Mouse (Mus musculus) common myeloid progenitor, adult 5-6 weeks (primary cell): ENCODE results near the gene Olfr186. TPM values are rescaled to one million over a fixed set of nuclear protein-coding genes. Genes with fewer than 3 reads are reported as not detected.
"Not testable (repeated sequence)": the region's sequence is repeated elsewhere in the genome, so short reads cannot be mapped to it uniquely, and the experiment has no call there.

Experiments used
- ATAC-seq: replicated peaks from 2 replicates; pipeline ENCODE4 v1.8.0; 2016; ENCODE audit warnings: low read depth, mild to moderate bottlenecking, moderate TSS enrichment, inconsistent platforms; ENCODE audit not compliant: poor library complexity, severe bottlenecking
- total RNA-seq: library from RNA; stranded (forward); fragments of 200-1000, 187-1606 nt; gene quantifications from 2 replicates; pipeline ENCODE4 v1.2.3, GENCODE M21; 2017

Olfr186 gene
- total RNA-seq = not detected in 2 replicates

- ATAC-seq = no peak
These were observed at the start of gene Olfr186 for GRCm38 (mm10) chr16:59030191-59030590. TSS of gene Olfr186 (minus strand) at chr16:59030291.

DNA sequence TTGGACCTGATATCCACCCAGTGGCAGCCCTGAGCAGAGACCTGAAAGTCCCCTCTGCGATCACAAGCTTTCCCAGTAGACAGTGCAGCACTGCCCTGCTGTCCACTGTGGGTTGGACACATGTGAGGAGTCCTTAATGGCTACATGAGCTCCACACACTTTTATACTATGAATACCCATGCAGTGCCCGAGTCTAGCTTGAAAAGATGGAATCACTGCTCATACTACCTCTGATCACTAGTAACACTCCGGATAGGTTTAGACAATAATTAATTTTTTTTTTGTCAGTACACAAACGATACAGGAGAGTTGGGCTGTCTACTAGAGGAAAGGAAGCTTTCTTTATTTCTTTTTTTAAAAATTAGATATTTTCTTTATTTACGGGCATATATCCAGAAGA, 47.8 kb upstream of the Olfr186 start, which contains the start of gene Olfr190:
Gene Olfr190, minus strand, starts transcription at position 101 of the 400 bp plus-strand sequence.
- no peak for ATAC-seq

GRCm38 (mm10) chr16:59073520-59073919, 43.4 kb upstream of the Olfr186 start:
- no peak for ATAC-seq

- ATAC-seq = no peak
These were observed 41.7 kb upstream of the Olfr186 start for GRCm38 (mm10) chr16:59071755-59072154.

GRCm38 (mm10) chr16:59062411-59062810, 32.3 kb upstream of the Olfr186 start:
- not testable (repeated sequence) for ATAC-seq

DNA sequence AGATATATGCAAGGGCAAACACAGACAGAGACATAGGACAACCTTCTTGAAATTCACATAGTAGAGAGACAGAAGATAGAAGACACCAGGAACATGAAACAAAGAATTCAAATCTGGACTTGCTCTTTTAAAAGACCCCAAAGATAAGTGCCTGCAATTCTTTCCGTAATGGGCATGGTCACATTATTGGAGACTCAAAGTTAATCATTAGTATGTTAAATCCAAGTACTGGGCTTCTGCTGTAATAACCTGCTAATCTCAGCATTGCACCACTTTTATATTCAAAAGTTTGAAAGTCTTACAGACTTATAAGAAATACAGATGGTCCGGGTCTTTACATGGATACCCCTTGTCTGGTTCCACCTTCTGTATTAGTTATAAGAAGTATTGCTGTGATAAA, 19.2 kb upstream of the Olfr186 start:
- not testable (repeated sequence) for ATAC-seq

GRCm38 (mm10) chr16:59048860-59049259, 18.8 kb upstream of the Olfr186 start:
- no peak for ATAC-seq

- no peak for ATAC-seq
These were observed 17.5 kb upstream of the Olfr186 start for GRCm38 (mm10) chr16:59047579-59047978.

DNA sequence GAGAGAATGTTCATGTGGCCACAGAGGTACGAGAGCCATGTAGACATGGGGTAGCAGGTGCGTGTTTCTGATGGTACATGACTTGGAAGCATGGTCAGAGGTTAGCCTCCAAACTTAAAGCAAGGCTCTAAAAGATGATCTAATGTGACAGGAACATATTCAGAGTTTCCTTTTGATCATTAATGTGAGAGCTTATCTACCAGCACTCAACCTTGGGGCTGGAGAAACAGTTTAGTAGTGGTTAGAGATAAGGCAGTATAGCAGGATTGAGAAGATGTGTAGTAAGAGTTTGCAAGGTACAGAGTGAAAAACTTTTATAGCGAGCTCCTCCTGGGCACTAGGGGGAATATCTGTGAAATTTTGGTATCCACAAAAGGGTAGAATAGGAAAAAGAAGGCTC, 15.7 kb upstream of the Olfr186 start:
- ATAC-seq = no peak

GRCm38 (mm10) chr16:59039710-59040109, 9.6 kb upstream of the Olfr186 start, which contains the start of gene Olfr187:
TSS of gene Olfr187 (minus strand) at chr16:59039767.
- no peak for ATAC-seq

- no peak for ATAC-seq
These were observed 16.6 kb downstream of the Olfr186 start for GRCm38 (mm10) chr16:59013357-59014018.

- ATAC-seq = no peak
These were observed 22.9 kb downstream of the Olfr186 start for GRCm38 (mm10) chr16:59007146-59007545.

DNA sequence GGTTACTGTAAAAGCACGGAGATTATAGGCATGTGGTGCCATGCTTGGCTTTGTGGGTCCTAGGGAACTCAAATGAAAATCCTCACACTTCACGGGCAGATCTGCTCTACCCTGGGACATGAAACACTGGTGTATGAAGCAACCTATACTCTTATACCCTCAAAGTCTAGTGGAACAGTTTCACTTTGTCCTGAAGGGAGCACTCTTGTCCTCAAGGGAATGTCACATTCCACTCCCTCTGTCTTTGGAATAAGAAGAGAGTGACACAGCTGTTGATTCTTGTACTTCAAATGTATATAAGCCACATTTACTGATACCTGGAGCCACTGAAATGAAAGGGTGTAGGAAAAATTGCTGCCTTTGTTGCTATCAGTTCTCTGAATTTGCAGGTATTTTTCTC, 35.0 kb downstream of the Olfr186 start, which contains the start of gene Olfr183:
Gene Olfr183, plus strand, starts transcription at position 301 of the 400 bp plus-strand sequence.
- ATAC-seq = no peak

Other genes starting within 250 kb of the Olfr186 start
- not detected in 2 replicates for gene Olfr173, start 230.0 kb downstream of the Olfr186 start, total RNA-seq
- not detected in 2 replicates for gene Olfr175-ps1, start 203.5 kb downstream of the Olfr186 start, total RNA-seq
- not detected in 2 replicates for gene Olfr177, start 155.5 kb downstream of the Olfr186 start, total RNA-seq
- gene Olfr178, start 138.2 kb downstream of the Olfr186 start, total RNA-seq = not detected in 2 replicates
- gene Olfr181, start 101.5 kb downstream of the Olfr186 start, total RNA-seq = not detected in 2 replicates
- gene Olfr180, start 100.9 kb downstream of the Olfr186 start, total RNA-seq = not detected in 2 replicates
- not detected in 2 replicates for gene Olfr183, start 34.9 kb downstream of the Olfr186 start, total RNA-seq
- gene Olfr187, start 9.5 kb upstream of the Olfr186 start, total RNA-seq = not detected in 2 replicates
- not detected in 2 replicates for gene Olfr190, start 47.7 kb upstream of the Olfr186 start, total RNA-seq
- gene Olfr191, start 59.5 kb upstream of the Olfr186 start, total RNA-seq = not detected in 2 replicates
- gene Olfr193, start 81.6 kb upstream of the Olfr186 start, total RNA-seq = not detected in 2 replicates
- gene Olfr194, start 90.8 kb upstream of the Olfr186 start, total RNA-seq = not detected in 2 replicates
- gene Olfr195, start 116.8 kb upstream of the Olfr186 start, total RNA-seq = not detected in 2 replicates
- gene Olfr196, start 140.2 kb upstream of the Olfr186 start, total RNA-seq = not detected in 2 replicates
- gene Olfr198, start 173.2 kb upstream of the Olfr186 start, total RNA-seq = not detected in 2 replicates
- not detected in 2 replicates for gene Olfr199, start 189.5 kb upstream of the Olfr186 start, total RNA-seq
- not detected in 2 replicates for gene Olfr201, start 242.3 kb upstream of the Olfr186 start, total RNA-seq